Mouse (Mus musculus) forebrain, embryonic 16.5 days (tissue): ENCODE measurements around the gene Uqcc2. TPM values are rescaled to one million over a fixed set of nuclear protein-coding genes. Genes with fewer than 3 reads are reported as not detected.
A peak's percentile ranks its signal among the peaks of the same experiment; 100 is the strongest.

ENCODE experiments used
- ATAC-seq: fragments of 200-750 bp; cut with Nextera tagmentation; 2 replicates; pipeline ENCODE4 v1.8.0; 2017; ENCODE audit warnings: mild to moderate bottlenecking, moderate library complexity
- H3K27ac ChIP-seq: fragments of 300-500 bp; sonication (generic); 2 replicates; pipeline ENCODE4 v1.5.1; 2014; ENCODE audit warnings: low read length, control low read depth
- H3K27me3 ChIP-seq: fragments of 300-500 bp; sonication (generic); replicated peaks from 2 replicates; pipeline ENCODE4 v1.6.1; 2014; ENCODE audit warnings: low read length; ENCODE audit not compliant: control insufficient read depth, insufficient read depth
- H3K36me3 ChIP-seq: fragments of 300-500 bp; sonication (generic); 2 replicates; pipeline ENCODE4 v1.6.1; 2014; ENCODE audit not compliant: control insufficient read depth, insufficient read depth
- H3K4me1 ChIP-seq: fragments of 300-500 bp; sonication (generic); replicated peaks from 2 replicates; pipeline ENCODE4 v1.6.1; 2014; ENCODE audit warnings: low read length; ENCODE audit not compliant: control insufficient read depth, insufficient read depth
- H3K4me2 ChIP-seq: fragments of 300-500 bp; sonication (generic); 2 replicates; pipeline ENCODE4 v1.6.1; 2014; ENCODE audit warnings: mild to moderate bottlenecking, low read length, control low read depth
- H3K4me3 ChIP-seq: fragments of 300-500 bp; sonication (generic); replicated peaks from 2 replicates; pipeline ENCODE4 v1.5.1; 2014; ENCODE audit warnings: mild to moderate bottlenecking, low read length, control low read depth
- H3K9ac ChIP-seq: fragments of 300-500 bp; sonication (generic); replicated peaks from 2 replicates; pipeline ENCODE4 v1.6.1; 2014; ENCODE audit warnings: low read depth, low read length, control low read depth
- H3K9me3 ChIP-seq: fragments of 300-500 bp; sonication (generic); 2 replicates; pipeline ENCODE4 v1.6.1; 2016; ENCODE audit warnings: low read length; ENCODE audit not compliant: control insufficient read depth
- WGBS: fragments of 180-500 bp; shearing (Covaris S2); extraction: QIAGEN DNeasy Blood & Tissue Kit; methylation state at CpG from one replicate; pipeline ENCODE4 v1.1.7; 2014; 5-methylcytosine and 5-hydroxymethylcytosine counted together
- polyA plus RNA-seq: library from polyadenylated mRNA; unstranded; fragments of >200 nt; fragmentation: Nextera tagmentation; extraction: Ambion mirVana; gene quantifications from 2 replicates; pipeline ENCODE4 v1.2.1, GENCODE M21; 2015

Gene Uqcc2
- 253 and 266 TPM in 2 replicates for polyA plus RNA-seq

DNA sequence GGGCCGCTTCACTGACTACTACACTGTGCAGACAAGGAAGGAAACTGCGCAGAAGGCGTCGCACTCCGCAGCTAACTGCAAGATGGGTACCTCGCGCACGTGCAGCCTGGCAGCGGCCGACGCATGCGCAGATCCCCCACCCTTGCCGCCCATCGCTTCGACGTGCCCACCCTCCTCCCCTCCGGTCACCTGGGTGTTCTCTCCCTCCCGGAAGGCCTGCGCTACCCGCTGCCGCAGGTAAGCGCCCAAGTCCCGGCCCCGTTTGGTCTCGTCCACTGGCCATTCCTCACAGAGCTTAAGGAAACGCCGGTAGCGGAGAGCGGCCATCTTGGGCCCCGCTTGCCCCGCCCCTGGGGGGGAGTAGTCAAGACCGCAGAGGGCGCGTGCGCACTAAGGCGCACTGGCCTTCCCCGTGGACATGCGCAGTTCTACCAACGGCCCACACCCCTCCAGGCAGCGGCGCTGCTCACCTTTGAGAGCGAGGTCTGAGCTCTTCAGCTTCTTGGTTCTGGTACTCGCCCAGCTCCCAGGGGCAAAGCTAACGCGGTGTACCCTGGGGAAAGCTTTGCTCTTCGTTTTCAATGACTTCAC, at the start of gene Uqcc2:
Uqcc2 (minus strand) TSS at position 366 of the 591 bp plus-strand sequence.
- Histone ChIP-seq H3K4me2 (peak within 1 kb of the TSS; percentile 61), H3K27me3 (no peaks in the 10 kb centered on the region), H3K27ac (peak within 1 kb of the TSS; percentile 82), H3K4me1 (peaks cover 32% of the 10 kb centered on the region), H3K36me3 (no peaks in the 10 kb centered on the region), H3K4me3 (peak within 1 kb of the TSS; percentile 76), H3K9ac (peak within 1 kb of the TSS; percentile 76), H3K9me3 (no peaks in the 10 kb centered on the region)
- peak; percentile 94 for ATAC-seq
- under 1% methylated on average over 46 of the region's 46 CpGs for WGBS

DNA sequence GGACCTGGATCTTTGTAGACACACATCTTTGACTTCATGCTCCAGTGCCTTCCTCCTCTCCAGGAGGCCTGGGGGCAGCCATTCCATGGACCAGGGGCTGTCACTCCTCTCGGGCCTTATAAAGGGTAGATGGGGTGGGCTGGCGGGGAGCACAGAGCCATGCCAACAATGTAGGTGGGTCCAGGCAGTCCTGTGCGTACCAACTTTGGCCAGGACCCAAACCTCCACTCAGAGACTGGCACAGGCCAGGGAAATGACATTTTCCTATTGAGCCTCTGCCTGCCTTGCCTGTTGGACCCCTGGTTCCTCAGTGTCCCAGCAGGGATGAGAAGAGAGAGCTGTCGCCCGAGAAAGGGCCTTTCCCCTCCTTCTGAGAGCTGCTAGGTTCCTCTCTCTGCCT, 48.7 kb upstream of the Uqcc2 start:
- H3K4me1 ChIP-seq = no peaks in the 10 kb centered on the region; the same call in 1 of the 2 replicates
- WGBS = 45% methylated on average over 5 of the region's 5 CpGs
- no peak overlapping the region for H3K9ac ChIP-seq
- no peak overlapping the region for H3K27ac ChIP-seq
- no peaks in the 10 kb centered on the region for H3K36me3 ChIP-seq
- ATAC-seq = no peak
- no peak overlapping the region for H3K4me3 ChIP-seq
- H3K4me2 ChIP-seq = no peak overlapping the region
- no peaks in the 10 kb centered on the region for H3K9me3 ChIP-seq
- H3K27me3 ChIP-seq = no peaks in the 10 kb centered on the region

DNA sequence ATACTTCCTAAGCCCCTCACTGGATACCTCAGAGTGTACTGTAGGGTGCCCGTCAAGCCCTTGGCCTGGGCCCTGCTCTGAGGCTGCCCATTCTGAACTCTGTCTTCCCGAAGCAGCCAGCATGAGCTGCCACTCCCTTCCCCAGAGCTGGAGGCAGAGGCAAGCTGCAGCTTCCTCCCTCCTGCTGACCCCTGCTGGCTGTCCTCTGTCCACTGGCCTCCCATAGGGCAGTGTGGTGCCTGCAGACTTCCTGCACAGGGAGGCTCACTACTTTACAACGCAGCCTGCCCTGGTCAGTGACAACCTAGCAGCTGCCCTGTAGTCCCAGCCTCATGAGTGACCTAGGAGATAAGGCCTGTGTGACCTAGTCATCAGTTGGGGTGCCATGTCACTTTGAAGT, 48.0 kb upstream of the Uqcc2 start:
- Histone ChIP-seq H3K27ac (no peak overlapping the region), H3K4me1 (no peaks in the 10 kb centered on the region; the same call in 1 of the 2 replicates), H3K36me3 (no peaks in the 10 kb centered on the region), H3K4me2 (no peak overlapping the region), H3K9ac (no peak overlapping the region), H3K4me3 (no peak overlapping the region), H3K9me3 (no peaks in the 10 kb centered on the region), H3K27me3 (no peaks in the 10 kb centered on the region)
- WGBS = 31% methylated on average over 3 of the region's 3 CpGs
- no peak for ATAC-seq

DNA sequence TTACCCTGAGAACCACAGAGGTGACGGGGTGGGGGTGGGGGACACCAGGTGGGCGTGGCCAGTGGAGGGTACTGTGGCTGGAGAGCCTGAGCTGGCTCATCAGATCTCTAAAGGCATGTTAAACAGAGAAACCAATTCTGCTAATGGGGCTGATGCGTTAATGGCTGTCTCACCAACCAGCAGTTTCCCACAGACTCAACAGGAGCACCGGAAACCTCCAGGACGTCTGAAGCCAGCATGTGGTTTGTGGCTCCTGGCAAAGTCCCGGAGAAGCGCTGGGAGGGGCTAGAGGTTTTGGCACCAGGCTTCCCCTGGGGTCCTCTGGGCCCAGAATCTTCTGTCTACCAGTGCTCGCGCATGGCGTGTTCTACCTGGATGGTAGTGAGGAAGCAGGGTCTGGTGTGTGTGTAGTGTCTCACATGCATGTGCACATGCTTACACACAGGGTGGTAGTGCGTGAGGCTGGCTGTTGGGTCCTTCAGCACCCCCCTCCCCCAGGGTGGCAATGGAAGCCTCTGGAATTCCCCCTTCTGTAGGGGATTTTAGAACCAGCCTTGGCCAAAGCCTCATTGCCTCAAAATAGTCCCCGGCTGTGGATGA, 46.1 kb upstream of the Uqcc2 start:
- 73% methylated on average over 12 of the region's 12 CpGs for WGBS
- Histone ChIP-seq H3K9me3 (no peaks in the 10 kb centered on the region), H3K4me1 (peaks cover 11% of the 10 kb centered on the region), H3K27ac (no peak overlapping the region), H3K4me3 (no peak overlapping the region), H3K9ac (no peak overlapping the region), H3K4me2 (no peak overlapping the region), H3K36me3 (no peaks in the 10 kb centered on the region), H3K27me3 (no peaks in the 10 kb centered on the region)
- ATAC-seq = no peak

DNA sequence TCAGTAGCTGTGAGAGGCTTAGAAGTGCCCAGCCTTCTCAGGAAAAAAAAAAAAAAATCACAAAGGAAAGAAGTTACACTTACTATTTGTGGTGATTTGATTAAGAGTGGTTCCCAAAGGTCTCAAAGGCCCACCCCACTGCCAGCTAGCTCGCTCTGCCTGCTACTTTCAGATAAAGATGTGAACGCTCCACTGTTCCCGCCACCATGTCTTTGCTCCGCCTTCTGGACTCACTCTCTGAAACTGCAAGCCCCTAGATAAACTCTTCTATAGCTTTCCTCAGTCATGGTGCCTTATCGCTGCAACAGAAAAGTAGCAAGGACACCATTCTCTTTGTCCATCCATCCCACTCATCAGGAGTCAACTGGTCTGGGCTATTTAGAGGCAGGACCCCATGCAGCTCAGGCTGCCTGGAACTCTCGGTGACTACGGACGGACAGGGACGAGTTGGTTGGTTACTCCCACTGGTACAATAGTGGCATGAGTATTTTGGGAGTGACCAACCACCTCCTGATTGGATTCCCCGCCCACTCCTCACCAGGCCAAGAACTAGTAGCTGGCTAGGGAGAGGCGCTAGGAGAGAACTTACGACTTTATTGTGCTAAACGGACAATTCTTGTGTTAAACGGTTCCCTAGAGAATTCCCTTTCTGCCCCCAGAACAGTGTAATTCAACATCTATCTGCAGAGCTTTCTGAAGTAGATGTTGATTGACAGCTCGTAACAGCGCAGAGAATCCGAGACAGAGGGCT, 44.9 kb upstream of the Uqcc2 start:
- H3K4me3 ChIP-seq = no peak overlapping the region
- H3K4me1 ChIP-seq = peaks cover 11% of the 10 kb centered on the region
- H3K4me2 ChIP-seq = no peak overlapping the region
- H3K27ac ChIP-seq = no peak overlapping the region
- no peak overlapping the region for H3K9ac ChIP-seq
- no peaks in the 10 kb centered on the region for H3K36me3 ChIP-seq
- no peak for ATAC-seq
- H3K9me3 ChIP-seq = no peaks in the 10 kb centered on the region
- no peaks in the 10 kb centered on the region for H3K27me3 ChIP-seq
- WGBS = 90% methylated on average over 17 of the region's 17 CpGs

DNA sequence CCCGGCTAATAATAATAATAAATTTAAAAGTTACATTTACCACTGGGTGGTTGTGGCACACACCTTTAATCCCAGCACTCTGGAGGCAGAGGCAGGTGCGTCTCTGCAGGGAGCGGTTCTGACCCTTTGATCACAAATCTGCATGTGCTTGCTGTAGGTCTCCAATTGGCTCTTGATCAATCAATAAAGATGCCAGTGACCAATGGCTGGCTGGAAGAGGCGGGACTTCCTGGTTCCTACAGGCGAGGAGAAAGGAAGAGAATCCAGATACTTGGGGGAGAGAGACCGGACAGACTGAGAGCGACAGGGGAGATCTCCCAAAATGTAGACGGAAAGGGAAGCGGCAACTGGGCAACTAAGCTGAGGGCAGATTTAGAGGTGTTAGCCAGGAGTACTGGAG, 44.3 kb upstream of the Uqcc2 start:
- Histone ChIP-seq H3K36me3 (no peaks in the 10 kb centered on the region), H3K27me3 (no peaks in the 10 kb centered on the region), H3K9me3 (no peaks in the 10 kb centered on the region), H3K4me1 (peaks cover 11% of the 10 kb centered on the region), H3K27ac (no peak overlapping the region), H3K4me3 (no peak overlapping the region), H3K4me2 (no peak overlapping the region), H3K9ac (no peak overlapping the region)
- WGBS = 93% methylated on average over 9 of the region's 9 CpGs
- no peak for ATAC-seq

DNA sequence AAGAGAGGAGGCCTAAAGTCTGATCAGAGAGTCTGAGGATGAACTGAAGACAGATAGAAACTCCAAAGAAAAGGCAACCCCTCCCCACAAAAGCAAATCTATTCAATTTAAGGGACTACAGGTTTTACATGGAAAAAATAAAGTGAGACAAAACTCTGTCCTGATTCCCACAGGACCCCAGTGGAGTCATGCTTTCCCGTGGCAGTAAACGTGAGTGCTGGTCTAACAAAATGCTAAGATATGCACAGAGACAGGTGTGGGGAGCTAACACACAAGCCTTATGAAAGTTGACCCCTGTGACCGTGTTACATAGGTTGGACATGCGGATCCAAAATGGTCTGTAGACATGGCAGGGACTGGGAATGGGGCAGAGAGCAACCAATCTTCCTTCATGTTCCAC, 43.0 kb upstream of the Uqcc2 start:
- Histone ChIP-seq H3K9me3 (no peaks in the 10 kb centered on the region), H3K4me2 (no peak overlapping the region), H3K27me3 (no peaks in the 10 kb centered on the region), H3K36me3 (no peaks in the 10 kb centered on the region), H3K27ac (no peak overlapping the region), H3K4me3 (no peak overlapping the region), H3K4me1 (peaks cover 11% of the 10 kb centered on the region), H3K9ac (no peak overlapping the region)
- 89% methylated on average over 4 of the region's 4 CpGs for WGBS
- no peak for ATAC-seq

DNA sequence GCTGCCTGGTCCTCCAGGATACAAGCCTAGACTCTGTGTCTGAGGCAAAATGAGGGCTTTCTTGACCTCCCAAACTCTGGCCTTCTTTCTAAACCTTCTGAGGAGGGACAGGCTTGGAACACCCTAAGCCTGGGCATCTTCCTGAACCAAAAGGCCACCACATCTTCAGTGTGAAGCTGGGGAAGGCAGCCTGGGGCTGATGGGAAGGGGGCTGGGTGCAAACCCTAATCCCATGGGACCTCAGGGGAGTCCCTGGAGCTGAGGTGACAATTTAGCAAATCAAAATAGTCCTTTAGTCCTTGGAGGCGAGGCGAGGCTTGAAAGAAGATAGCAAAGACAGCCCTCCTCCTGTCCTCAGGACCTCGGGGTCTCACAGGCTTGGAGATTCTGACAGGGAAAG, 42.6 kb upstream of the Uqcc2 start:
- H3K4me1 ChIP-seq = peaks cover 11% of the 10 kb centered on the region
- H3K9ac ChIP-seq = no peak overlapping the region
- no peak for ATAC-seq
- no peaks in the 10 kb centered on the region for H3K27me3 ChIP-seq
- H3K27ac ChIP-seq = no peak overlapping the region
- H3K4me2 ChIP-seq = no peak overlapping the region
- no peak overlapping the region for H3K4me3 ChIP-seq
- no peaks in the 10 kb centered on the region for H3K9me3 ChIP-seq
- H3K36me3 ChIP-seq = no peaks in the 10 kb centered on the region
- 75% methylated on average over 3 of the region's 3 CpGs for WGBS

DNA sequence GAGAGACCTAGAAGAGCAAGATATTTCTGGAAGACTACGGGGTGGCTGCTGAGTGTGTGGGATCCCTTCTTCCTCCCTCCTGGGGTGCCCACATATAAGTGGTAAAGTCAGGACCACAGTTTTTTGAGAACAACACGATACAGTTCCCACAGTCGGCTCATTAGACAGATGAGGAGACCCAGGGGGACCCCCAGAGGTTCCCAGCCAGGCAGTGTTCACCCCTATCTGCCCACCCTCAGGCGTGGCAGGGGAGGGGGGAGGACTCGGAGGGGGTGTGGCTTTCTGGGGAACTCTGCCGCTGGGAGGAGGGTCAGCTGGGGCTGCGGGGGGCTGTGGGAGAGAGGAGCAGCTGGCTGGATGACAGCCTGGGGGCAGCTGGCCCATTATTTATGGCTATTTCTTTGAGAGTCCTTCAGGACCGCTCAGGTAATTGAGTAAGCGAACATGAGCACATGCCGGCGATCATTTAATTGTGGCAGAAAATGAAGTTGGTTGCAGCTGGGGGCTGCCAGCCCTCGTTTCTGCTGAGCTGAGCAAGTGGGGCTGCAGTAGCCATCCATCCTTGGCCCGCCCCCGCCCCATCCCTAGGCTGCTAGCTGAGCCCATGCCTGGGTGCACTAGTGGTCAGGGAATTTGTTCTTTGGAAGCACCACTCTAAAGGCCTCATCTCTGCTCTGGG, 41.6 kb upstream of the Uqcc2 start:
- no peaks in the 10 kb centered on the region for H3K9me3 ChIP-seq
- no peaks in the 10 kb centered on the region for H3K27me3 ChIP-seq
- peaks cover 11% of the 10 kb centered on the region for H3K4me1 ChIP-seq
- WGBS = 25% methylated on average over 14 of the region's 14 CpGs
- no peaks in the 10 kb centered on the region for H3K36me3 ChIP-seq
- H3K4me3 ChIP-seq = no peak overlapping the region
- ATAC-seq = 0 out of 2 replicates have a peak, but pooled peaks have one; percentile 33
- H3K27ac ChIP-seq = no peak overlapping the region
- H3K4me2 ChIP-seq = no peak overlapping the region
- peak overlapping the region; percentile 30; the same call in 1 of the 2 replicates for H3K9ac ChIP-seq
